Mouse (Mus musculus): ENCODE measurements around the gene Il19. TPM values are rescaled to one million over a fixed set of nuclear protein-coding genes. Genes with fewer than 3 reads are reported as not detected.

Gene Il19
- not detected in 2 replicates for polyA plus RNA-seq (2012; ENCODE audit: insufficient read depth, low replicate concordance)

- Histone ChIP-seq H3K27me3 (replicated peaks) (peaks cover 46% of the 10 kb centered on the region), H3K4me1 (peaks cover 3% of the 10 kb centered on the region; the same call in 1 of the 2 replicates), H3K4me3 (replicated peaks) (no peak within 1 kb of the TSS), H3K36me3 (replicated peaks; ENCODE audit: low read length) (no peaks in the 10 kb centered on the region), H3K9me3 (no peaks in the 10 kb centered on the region)
- TF ChIP-seq GATA1 (IDR thresholded peaks at IDR 0.05; ENCODE audit: borderline replicate concordance, low read length) (no peak), FLI1 (IDR thresholded peaks at IDR 0.05; ENCODE audit: low read length) (no peak)
Observed at GRCm38 (mm10) chr1:130940065-130940687, at the start of gene Il19. Gene Il19, minus strand, starts transcription at chr1:130940115.

GRCm38 (mm10) chr1:130989331-130989730, 49.4 kb upstream of the Il19 start:
- peaks cover 3% of the 10 kb centered on the region for H3K27me3 ChIP-seq (replicated peaks)
- peak overlapping the region; percentile 28 for H3K4me3 ChIP-seq (replicated peaks)
- H3K9me3 ChIP-seq: peaks cover 5% of the 10 kb centered on the region
- peaks cover 47% of the 10 kb centered on the region for H3K4me1 ChIP-seq
- TF ChIP-seq GATA1 (IDR thresholded peaks at IDR 0.05; ENCODE audit: borderline replicate concordance, low read length): no peak
- no peak for TF ChIP-seq FLI1 (IDR thresholded peaks at IDR 0.05; ENCODE audit: low read length)
- peaks cover 5% of the 10 kb centered on the region for H3K36me3 ChIP-seq (replicated peaks; ENCODE audit: low read length)

- Histone ChIP-seq H3K36me3 (replicated peaks; ENCODE audit: low read length) (peaks cover 5% of the 10 kb centered on the region), H3K4me1 (peaks cover 46% of the 10 kb centered on the region)
Observed at GRCm38 (mm10) chr1:130987418-130987817, 47.5 kb upstream of the Il19 start.

DNA sequence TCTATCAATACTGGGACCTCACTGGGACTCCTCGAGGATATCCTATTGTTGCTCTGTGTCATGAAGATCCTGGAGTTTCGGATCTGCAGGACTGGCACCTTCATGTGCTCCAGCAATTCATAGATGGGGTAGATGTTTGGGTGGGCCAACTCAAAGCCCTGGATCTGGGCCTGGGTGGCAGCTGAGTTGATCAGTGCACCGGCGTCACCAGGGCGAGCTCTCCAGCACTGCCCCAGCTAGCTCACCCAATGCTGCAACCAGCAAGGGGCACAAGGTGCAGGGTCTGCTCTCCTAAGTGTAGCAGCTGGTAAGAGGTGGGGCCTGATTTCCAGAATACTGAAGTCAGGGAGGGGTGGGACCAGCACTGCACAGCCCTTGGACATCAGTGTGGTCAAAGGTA, 47.1 kb upstream of the Il19 start:
- Histone ChIP-seq H3K9me3 (peaks cover 5% of the 10 kb centered on the region), H3K36me3 (replicated peaks; ENCODE audit: low read length) (peaks cover 5% of the 10 kb centered on the region), H3K27me3 (replicated peaks) (no peaks in the 10 kb centered on the region), H3K4me1 (peaks cover 46% of the 10 kb centered on the region), H3K4me3 (replicated peaks) (no peak overlapping the region)
- no peak for TF ChIP-seq GATA1 (IDR thresholded peaks at IDR 0.05; ENCODE audit: borderline replicate concordance, low read length)
- TF ChIP-seq FLI1 (IDR thresholded peaks at IDR 0.05; ENCODE audit: low read length): no peak

More at GRCm38 (mm10) chr1:130987418-130987817, 47.5 kb upstream of the Il19 start:
- TF ChIP-seq GATA1 (IDR thresholded peaks at IDR 0.05; ENCODE audit: borderline replicate concordance, low read length): no peak
- TF ChIP-seq FLI1 (IDR thresholded peaks at IDR 0.05; ENCODE audit: low read length): no peak
- no peaks in the 10 kb centered on the region for H3K27me3 ChIP-seq (replicated peaks)
- no peak overlapping the region for H3K4me3 ChIP-seq (replicated peaks)
- peaks cover 5% of the 10 kb centered on the region for H3K9me3 ChIP-seq

DNA sequence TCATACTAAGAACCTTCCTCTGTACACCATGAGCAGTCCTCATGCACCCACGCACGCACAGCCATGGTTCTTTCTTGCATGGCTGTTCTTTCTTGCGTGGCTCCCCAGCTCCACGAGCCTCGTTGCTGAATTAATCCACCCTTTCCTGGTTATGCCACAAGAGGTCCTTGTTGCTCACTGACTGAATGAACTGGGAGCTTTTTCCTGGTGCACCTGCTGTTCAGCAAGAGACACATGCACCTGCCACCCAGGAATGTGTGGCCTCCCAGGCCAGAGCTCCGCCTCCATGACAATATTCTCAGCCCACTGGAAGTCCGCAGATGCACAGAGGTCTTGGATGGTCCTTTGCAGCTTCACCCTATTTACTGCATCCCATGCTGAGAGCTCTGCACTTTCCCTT, 44.5 kb upstream of the Il19 start:
- Histone ChIP-seq H3K36me3 (replicated peaks; ENCODE audit: low read length) (no peaks in the 10 kb centered on the region), H3K4me1 (peaks cover 40% of the 10 kb centered on the region), H3K27me3 (replicated peaks) (no peaks in the 10 kb centered on the region), H3K4me3 (replicated peaks) (no peak overlapping the region), H3K9me3 (no peaks in the 10 kb centered on the region)
- TF ChIP-seq GATA1 (IDR thresholded peaks at IDR 0.05; ENCODE audit: borderline replicate concordance, low read length): no peak
- no peak for TF ChIP-seq FLI1 (IDR thresholded peaks at IDR 0.05; ENCODE audit: low read length)

DNA sequence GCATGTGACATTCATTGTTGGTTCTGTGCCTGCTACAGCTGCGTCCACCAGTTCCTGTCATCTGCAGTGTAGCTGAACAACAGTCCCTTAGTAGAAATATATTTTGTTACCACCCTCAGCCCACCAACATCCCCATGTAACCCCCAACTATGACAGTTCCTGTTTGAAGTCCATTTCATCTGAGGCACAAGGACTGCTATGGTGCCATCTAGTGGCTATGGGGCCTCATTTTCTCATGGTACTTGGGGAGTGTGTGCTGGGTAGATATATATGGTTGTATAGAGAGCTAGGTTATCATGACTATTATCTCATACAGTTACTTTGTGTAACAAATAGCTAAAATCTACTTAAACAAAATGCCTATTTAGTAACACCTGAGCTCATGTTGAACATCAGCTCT, 39.5 kb upstream of the Il19 start:
- Histone ChIP-seq H3K4me1 (peaks cover 10% of the 10 kb centered on the region), H3K36me3 (replicated peaks; ENCODE audit: low read length) (no peaks in the 10 kb centered on the region), H3K4me3 (replicated peaks) (no peak overlapping the region), H3K27me3 (replicated peaks) (no peaks in the 10 kb centered on the region), H3K9me3 (no peaks in the 10 kb centered on the region)
- TF ChIP-seq GATA1 (IDR thresholded peaks at IDR 0.05; ENCODE audit: borderline replicate concordance, low read length): no peak
- no peak for TF ChIP-seq FLI1 (IDR thresholded peaks at IDR 0.05; ENCODE audit: low read length)

- TF ChIP-seq GATA1 (IDR thresholded peaks at IDR 0.05; ENCODE audit: borderline replicate concordance, low read length) (no peak), FLI1 (IDR thresholded peaks at IDR 0.05; ENCODE audit: low read length) (no peak)
- Histone ChIP-seq H3K9me3 (peaks cover 5% of the 10 kb centered on the region), H3K27me3 (replicated peaks) (peaks cover 36% of the 10 kb centered on the region), H3K4me1 (no peaks in the 10 kb centered on the region), H3K36me3 (replicated peaks; ENCODE audit: low read length) (no peaks in the 10 kb centered on the region), H3K4me3 (replicated peaks) (no peak overlapping the region)
Observed at GRCm38 (mm10) chr1:130963891-130964290, 24.0 kb upstream of the Il19 start.

GRCm38 (mm10) chr1:130946920-130947319, 7.0 kb upstream of the Il19 start:
- Histone ChIP-seq H3K4me1 (peaks cover 14% of the 10 kb centered on the region; the same call in 1 of the 2 replicates), H3K27me3 (replicated peaks) (peaks cover 36% of the 10 kb centered on the region), H3K4me3 (replicated peaks) (no peak overlapping the region), H3K36me3 (replicated peaks; ENCODE audit: low read length) (no peaks in the 10 kb centered on the region), H3K9me3 (0 out of 2 replicates have a peak, but pooled peaks cover 7% of the 10 kb centered on the region)
- no peak for TF ChIP-seq FLI1 (IDR thresholded peaks at IDR 0.05; ENCODE audit: low read length)

DNA sequence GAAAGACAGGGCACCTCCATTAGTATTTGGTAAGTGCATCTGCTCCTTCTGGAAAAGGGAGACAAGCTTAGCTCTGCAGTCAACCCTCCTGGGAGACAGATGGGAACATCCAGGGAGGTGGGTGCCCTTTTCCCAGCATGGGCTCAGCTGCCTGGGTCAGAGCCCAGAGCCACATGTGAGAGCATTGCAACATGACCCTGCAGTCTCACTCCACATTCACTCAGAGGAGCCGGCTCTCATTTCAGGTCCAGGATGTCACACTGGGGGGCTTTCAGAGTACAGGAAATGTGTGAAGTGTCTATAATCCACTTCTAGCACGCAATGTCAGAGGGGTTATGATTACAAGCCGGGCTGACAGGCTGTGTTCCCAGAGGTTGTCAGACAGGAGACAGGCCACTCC, 1.9 kb upstream of the Il19 start:
- H3K4me1 ChIP-seq: peaks cover 3% of the 10 kb centered on the region; the same call in 1 of the 2 replicates
- H3K36me3 ChIP-seq (replicated peaks; ENCODE audit: low read length): no peaks in the 10 kb centered on the region
- peaks cover 42% of the 10 kb centered on the region for H3K27me3 ChIP-seq (replicated peaks)
- TF ChIP-seq FLI1 (IDR thresholded peaks at IDR 0.05; ENCODE audit: low read length): no peak
- H3K4me3 ChIP-seq (replicated peaks): no peak overlapping the region
- no peaks in the 10 kb centered on the region for H3K9me3 ChIP-seq

DNA sequence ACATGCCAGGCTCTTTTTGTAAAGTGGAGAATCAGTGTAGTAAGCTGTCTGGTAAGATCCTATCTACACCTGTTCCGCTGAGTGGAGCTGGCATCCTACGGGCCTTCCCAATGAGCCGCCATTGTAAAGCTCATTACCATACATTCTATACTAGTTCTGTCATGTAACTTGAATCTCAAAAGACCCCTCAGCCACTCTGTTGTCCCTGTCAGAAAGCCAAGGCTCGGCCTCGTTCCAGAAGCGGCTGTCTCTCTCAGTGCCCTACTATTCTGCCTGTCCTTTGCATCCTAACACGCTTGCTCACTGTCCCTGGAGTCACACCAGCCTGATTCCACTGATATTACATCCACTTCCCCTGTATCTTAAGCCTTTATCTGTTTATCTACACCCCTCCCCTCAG, 1.7 kb downstream of the Il19 start:
- no peak for TF ChIP-seq FLI1 (IDR thresholded peaks at IDR 0.05; ENCODE audit: low read length)
- no peak for TF ChIP-seq GATA1 (IDR thresholded peaks at IDR 0.05; ENCODE audit: borderline replicate concordance, low read length)

More for the DNA sequence above, 1.7 kb downstream of the Il19 start:
- Histone ChIP-seq H3K4me3 (replicated peaks) (no peak overlapping the region), H3K4me1 (peaks cover 3% of the 10 kb centered on the region; the same call in 1 of the 2 replicates), H3K27me3 (replicated peaks) (peaks cover 44% of the 10 kb centered on the region), H3K36me3 (replicated peaks; ENCODE audit: low read length) (no peaks in the 10 kb centered on the region), H3K9me3 (no peaks in the 10 kb centered on the region)
